Mouse (Mus musculus) midbrain, embryonic 13.5 days (tissue): ENCODE measurements around the gene Ntmt1. TPM values are rescaled to one million over a fixed set of nuclear protein-coding genes. Genes with fewer than 3 reads are reported as not detected.

Source experiments
- ATAC-seq: fragments of 200-750 bp; cut with Nextera tagmentation; 2 replicates; pipeline ENCODE4 v1.8.0; 2017; ENCODE audit warnings: mild to moderate bottlenecking, moderate TSS enrichment, moderate library complexity
- H3K27ac ChIP-seq: fragments of 300-500 bp; sonication (generic); 2 replicates; pipeline ENCODE4 v1.5.1; 2015; ENCODE audit warnings: inconsistent platforms, mild to moderate bottlenecking, moderate library complexity
- H3K27me3 ChIP-seq: fragments of 300-500 bp; sonication (generic); 2 replicates; pipeline ENCODE4 v1.6.1; 2015; ENCODE audit warnings: mild to moderate bottlenecking, inconsistent platforms
- H3K36me3 ChIP-seq: fragments of 300-500 bp; sonication (generic); 2 replicates; pipeline ENCODE4 v1.6.1; 2015; ENCODE audit warnings: mild to moderate bottlenecking, inconsistent platforms
- H3K4me1 ChIP-seq: fragments of 300-500 bp; sonication (generic); replicated peaks from 2 replicates; pipeline ENCODE4 v1.6.1; 2015; ENCODE audit warnings: inconsistent platforms
- H3K4me2 ChIP-seq: fragments of 300-500 bp; sonication (generic); replicated peaks from 2 replicates; pipeline ENCODE4 v1.6.1; 2015; ENCODE audit warnings: moderate library complexity, mild to moderate bottlenecking, inconsistent platforms
- H3K4me3 ChIP-seq: fragments of 300-500 bp; sonication (generic); replicated peaks from 2 replicates; pipeline ENCODE4 v1.5.1; 2015; ENCODE audit warnings: mild to moderate bottlenecking, inconsistent platforms
- H3K9ac ChIP-seq: fragments of 300-500 bp; sonication (generic); replicated peaks from 2 replicates; pipeline ENCODE4 v1.6.1; 2015; ENCODE audit warnings: mild to moderate bottlenecking, inconsistent platforms
- H3K9me3 ChIP-seq: fragments of 300-500 bp; sonication (generic); 2 replicates; pipeline ENCODE4 v1.6.1; 2016; ENCODE audit warnings: mild to moderate bottlenecking, inconsistent platforms
- WGBS: fragments of 180-500 bp; shearing (Covaris S2); methylation state at CpG from one replicate; pipeline ENCODE4 v1.1.7; 2015; 5-methylcytosine and 5-hydroxymethylcytosine counted together
- polyA plus RNA-seq: library from polyadenylated mRNA; unstranded; fragments of >200 nt; fragmentation: Nextera tagmentation; extraction: Ambion mirVana; gene quantifications from 2 replicates; pipeline ENCODE4 v1.2.1, GENCODE M21; 2015

Ntmt1 gene
- polyA plus RNA-seq, 1 experiment from 2014 or later: 121 TPM

DNA sequence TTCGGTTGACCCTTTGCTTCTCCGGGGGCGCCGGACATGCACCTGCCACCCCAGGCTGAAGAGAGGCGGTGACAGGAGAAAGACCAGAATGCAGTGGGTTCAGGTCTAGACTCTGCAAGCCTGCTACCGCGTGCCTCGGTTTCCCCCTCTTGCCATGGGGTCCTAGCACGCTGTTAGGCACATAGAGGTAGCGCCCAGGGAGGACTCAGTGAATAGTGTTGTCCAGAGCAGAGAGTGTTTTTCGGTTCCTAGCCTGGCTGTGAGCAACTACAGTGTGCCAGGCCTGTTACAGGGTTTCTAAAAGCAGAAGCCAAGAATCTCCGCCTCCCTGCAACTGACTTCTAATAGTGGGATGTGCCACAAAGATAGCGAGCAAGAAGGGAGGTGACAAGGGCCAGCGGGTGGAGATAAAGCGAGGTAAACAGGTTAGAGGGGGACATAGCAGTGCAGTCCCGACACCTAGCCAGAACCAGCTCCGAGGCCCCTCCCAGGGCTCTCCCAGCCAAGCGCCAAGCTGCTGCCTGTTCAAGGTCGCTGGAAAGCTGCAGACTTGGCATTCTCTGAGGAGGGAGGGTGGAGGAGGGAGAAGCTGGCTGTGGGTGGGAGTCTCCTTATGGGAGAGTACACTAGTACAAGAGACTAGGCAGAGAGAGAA, 35.7 kb upstream of the Ntmt1 start:
- 7% methylated on average over 19 of the region's 19 CpGs for WGBS
- no peaks in the 10 kb centered on the region for H3K27me3 ChIP-seq

DNA sequence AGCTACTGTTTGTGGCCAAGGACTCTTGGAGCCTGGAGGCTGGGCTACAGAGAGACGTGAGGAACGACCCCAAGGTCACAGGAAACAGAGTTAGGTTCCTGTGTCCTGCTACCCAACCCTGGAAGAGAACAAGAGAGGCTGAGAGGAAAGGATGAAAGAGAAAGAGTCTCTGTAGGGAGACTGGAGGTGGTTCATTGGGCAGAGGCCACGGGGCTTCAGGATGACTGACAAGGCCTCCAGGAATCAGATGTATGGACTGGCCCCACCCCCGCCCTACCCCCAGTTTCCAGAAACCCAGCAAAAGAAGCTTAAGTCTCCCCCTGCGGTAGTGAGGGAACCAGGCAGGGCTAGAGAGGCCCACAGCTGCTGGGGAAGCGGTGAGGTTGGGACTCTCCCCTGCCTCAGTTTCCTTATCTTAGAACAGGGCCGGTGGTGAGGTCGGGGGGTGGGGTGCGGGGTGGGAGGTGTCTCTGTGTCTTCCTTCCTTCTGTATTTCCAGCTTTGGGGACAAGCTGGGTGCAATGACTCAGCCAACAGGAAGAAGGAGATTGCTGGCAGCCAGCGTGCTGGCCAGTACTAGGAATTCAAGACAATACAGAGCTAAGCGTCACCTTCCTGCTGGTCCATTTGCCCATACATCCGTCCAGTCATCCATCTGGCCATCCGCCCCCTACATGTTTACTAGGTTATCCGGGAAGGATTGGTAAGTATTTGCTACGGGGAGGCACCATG, 34.9 kb upstream of the Ntmt1 start:
- H3K27ac ChIP-seq: peak overlapping the region; percentile 88
- WGBS: 40% methylated on average over 12 of the region's 15 CpGs
- ATAC-seq: no peak

More for the DNA sequence above, 35.7 kb upstream of the Ntmt1 start:
- Histone ChIP-seq H3K36me3 (no peaks in the 10 kb centered on the region), H3K4me3 (peak overlapping the region; percentile 41), H3K9me3 (no peaks in the 10 kb centered on the region), H3K4me1 (peaks cover 37% of the 10 kb centered on the region), H3K9ac (peak overlapping the region; percentile 76), H3K27ac (peak overlapping the region; percentile 88), H3K4me2 (peak overlapping the region; percentile 71)
- ATAC-seq: peak; percentile 57

GRCm38 (mm10) chr2:30773313-30774005, 34.2 kb upstream of the Ntmt1 start:
- WGBS: 82% methylated on average over 8 of the region's 8 CpGs
- Histone ChIP-seq H3K4me3 (no peak overlapping the region), H3K4me1 (peaks cover 25% of the 10 kb centered on the region), H3K9ac (no peak overlapping the region), H3K4me2 (no peak overlapping the region), H3K36me3 (no peaks in the 10 kb centered on the region), H3K27ac (peak overlapping the region; percentile 88), H3K27me3 (no peaks in the 10 kb centered on the region), H3K9me3 (no peaks in the 10 kb centered on the region)
- ATAC-seq: no peak

More for the DNA sequence above, 34.9 kb upstream of the Ntmt1 start:
- no peaks in the 10 kb centered on the region for H3K9me3 ChIP-seq
- H3K36me3 ChIP-seq: no peaks in the 10 kb centered on the region
- peaks cover 32% of the 10 kb centered on the region for H3K4me1 ChIP-seq
- no peaks in the 10 kb centered on the region for H3K27me3 ChIP-seq
- no peak overlapping the region for H3K4me2 ChIP-seq
- no peak overlapping the region for H3K4me3 ChIP-seq
- no peak overlapping the region for H3K9ac ChIP-seq

DNA sequence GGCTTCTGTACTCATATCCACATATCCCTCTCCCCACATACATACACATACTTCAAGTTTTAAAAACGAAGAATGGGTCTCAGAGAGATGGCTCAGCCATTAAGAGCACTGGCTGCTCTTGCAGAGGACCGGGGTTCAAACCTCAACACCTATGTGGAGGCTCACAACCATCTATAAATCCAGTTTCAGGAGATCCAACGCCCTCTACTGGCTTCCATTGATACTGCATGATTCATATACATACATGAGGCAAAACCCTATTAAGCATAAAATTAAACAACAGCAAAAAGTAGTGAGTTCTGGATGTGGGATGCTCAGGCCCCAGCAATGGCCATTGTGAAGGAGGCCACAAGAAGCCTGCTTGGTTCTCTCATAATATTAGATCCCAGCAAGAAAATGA, 31.7 kb upstream of the Ntmt1 start:
- H3K27me3 ChIP-seq: no peaks in the 10 kb centered on the region
- H3K36me3 ChIP-seq: no peaks in the 10 kb centered on the region
- no peak for ATAC-seq
- peaks cover 29% of the 10 kb centered on the region for H3K4me1 ChIP-seq
- no peak overlapping the region for H3K4me3 ChIP-seq
- no peak overlapping the region for H3K4me2 ChIP-seq
- H3K9me3 ChIP-seq: no peaks in the 10 kb centered on the region
- H3K27ac ChIP-seq: no peak overlapping the region
- H3K9ac ChIP-seq: no peak overlapping the region
- 57% methylated on average over 3 of the region's 3 CpGs for WGBS

DNA sequence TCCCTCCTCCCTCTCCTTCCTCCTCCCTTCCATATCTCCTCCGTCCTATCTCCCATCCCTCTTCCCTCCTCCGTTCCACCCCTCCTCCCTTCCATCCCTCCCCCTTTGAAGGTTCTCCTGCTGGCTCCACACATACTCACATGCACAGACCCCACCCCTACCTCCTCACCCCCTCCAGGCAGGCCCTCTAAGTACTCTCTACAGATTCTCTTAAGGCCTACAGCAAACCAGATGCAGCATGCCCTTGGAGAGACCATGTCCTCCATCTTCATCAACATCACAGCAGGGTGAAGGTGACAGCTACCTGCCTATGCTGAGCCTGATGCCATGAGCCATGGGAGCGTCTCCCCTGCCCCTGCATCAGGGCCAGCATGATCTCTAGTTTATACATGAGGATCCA, 30.4 kb upstream of the Ntmt1 start:
- 78% methylated on average over 3 of the region's 3 CpGs for WGBS
- no peak overlapping the region for H3K27ac ChIP-seq
- no peak overlapping the region for H3K4me3 ChIP-seq
- H3K36me3 ChIP-seq: no peaks in the 10 kb centered on the region
- H3K9ac ChIP-seq: no peak overlapping the region
- H3K9me3 ChIP-seq: no peaks in the 10 kb centered on the region
- H3K27me3 ChIP-seq: no peaks in the 10 kb centered on the region
- peaks cover 16% of the 10 kb centered on the region for H3K4me1 ChIP-seq
- ATAC-seq: no peak
- no peak overlapping the region for H3K4me2 ChIP-seq

GRCm38 (mm10) chr2:30778235-30778634, 29.4 kb upstream of the Ntmt1 start:
- H3K9ac ChIP-seq: no peak overlapping the region
- H3K4me2 ChIP-seq: no peak overlapping the region
- no peaks in the 10 kb centered on the region for H3K27me3 ChIP-seq
- H3K27ac ChIP-seq: no peak overlapping the region
- no peak overlapping the region for H3K4me3 ChIP-seq
- WGBS: 60% methylated on average over 4 of the region's 4 CpGs
- ATAC-seq: no peak
- peaks cover 12% of the 10 kb centered on the region for H3K4me1 ChIP-seq
- H3K36me3 ChIP-seq: no peaks in the 10 kb centered on the region
- no peaks in the 10 kb centered on the region for H3K9me3 ChIP-seq

- H3K4me3 ChIP-seq: no peak overlapping the region
- ATAC-seq: no peak
- peaks cover 20% of the 10 kb centered on the region for H3K4me1 ChIP-seq
- no peak overlapping the region for H3K9ac ChIP-seq
- no peaks in the 10 kb centered on the region for H3K36me3 ChIP-seq
- H3K27me3 ChIP-seq: no peaks in the 10 kb centered on the region
- 3% methylated on average over 5 of the region's 5 CpGs for WGBS
- no peak overlapping the region for H3K27ac ChIP-seq
- no peak overlapping the region for H3K4me2 ChIP-seq
- H3K9me3 ChIP-seq: no peaks in the 10 kb centered on the region
Observed at GRCm38 (mm10) chr2:30779241-30779640, 28.4 kb upstream of the Ntmt1 start.

DNA sequence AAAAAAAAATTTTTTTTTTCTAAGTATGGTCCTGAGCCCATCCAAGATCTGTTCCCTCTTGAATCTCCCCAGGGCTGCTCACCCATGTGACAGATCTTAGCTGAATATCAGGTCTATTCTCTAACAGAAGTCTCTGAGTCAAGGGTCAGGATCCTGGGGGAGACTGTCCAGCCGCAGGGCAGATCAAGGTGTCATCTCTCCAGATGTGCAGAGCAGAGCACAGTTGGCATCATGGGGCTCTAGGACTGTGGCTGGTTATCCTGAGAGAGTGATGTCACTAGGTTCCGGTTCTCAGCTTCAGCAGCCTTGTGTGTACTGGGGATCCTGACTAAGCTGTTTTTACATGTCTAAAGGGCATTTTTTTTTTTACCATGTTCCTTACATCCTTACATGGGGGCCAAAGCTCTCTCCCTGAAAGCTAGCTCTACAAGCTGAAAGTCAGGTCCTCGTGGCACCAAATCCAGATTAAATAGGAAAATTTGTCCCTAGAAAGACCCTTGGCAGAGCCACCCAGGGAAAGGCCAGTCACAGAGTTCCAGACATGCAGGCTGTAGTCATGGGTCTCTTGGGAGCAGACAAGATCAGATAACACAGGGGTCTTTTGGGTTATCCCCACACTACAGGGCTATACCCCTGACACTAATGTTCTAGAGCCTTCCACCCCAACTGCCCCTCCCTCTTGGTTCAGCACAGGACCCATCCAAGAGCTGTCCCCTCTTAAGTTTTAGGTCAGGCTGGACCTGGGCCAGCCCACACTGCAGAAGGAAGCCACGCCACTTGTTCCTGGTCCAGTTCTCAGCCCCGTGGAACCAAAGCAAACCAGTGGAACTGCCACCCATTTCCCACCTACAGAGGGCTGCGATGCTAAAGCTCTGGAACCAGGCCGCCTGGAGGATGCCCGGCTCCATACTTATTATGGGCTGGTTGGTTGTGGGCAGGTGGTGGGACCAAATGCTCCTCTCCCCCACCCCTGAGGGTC, 25.0 kb upstream of the Ntmt1 start:
- Histone ChIP-seq H3K27me3 (0 out of 2 replicates have a peak, but pooled peaks cover 3% of the 10 kb centered on the region), H3K9me3 (no peaks in the 10 kb centered on the region), H3K36me3 (no peaks in the 10 kb centered on the region), H3K27ac (peak overlapping the region; percentile 58), H3K4me1 (peaks cover 51% of the 10 kb centered on the region), H3K4me3 (0 out of 2 replicates have a peak overlapping the region, but pooled peaks have one; percentile 15), H3K9ac (peak overlapping the region; percentile 55), H3K4me2 (peak overlapping the region; percentile 48)
- WGBS: 80% methylated on average over 8 of the region's 8 CpGs
- ATAC-seq: peak; percentile 15

DNA sequence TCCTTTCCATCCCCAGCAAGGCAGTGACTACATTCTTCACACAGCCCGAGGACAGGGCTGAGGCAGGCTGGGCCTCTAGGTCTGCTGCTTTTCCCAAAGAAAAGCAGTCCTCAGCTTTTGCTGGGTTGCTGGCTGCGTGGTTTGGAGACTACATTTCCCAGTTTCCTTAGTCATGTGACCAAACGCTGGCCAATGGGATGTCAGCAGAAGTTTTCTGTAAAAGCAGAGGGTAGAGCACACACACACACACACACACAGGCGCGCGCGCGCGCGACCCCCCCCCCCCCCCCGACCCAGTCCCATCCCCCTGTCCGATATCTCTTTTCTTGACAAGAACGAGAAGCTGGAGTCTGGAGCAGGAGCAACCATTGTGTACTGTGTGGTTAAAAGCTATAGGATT, 24.3 kb upstream of the Ntmt1 start:
- Histone ChIP-seq H3K9me3 (no peaks in the 10 kb centered on the region), H3K27me3 (0 out of 2 replicates have a peak, but pooled peaks cover 3% of the 10 kb centered on the region), H3K4me3 (0 out of 2 replicates have a peak overlapping the region, but pooled peaks have one; percentile 15), H3K4me1 (peaks cover 52% of the 10 kb centered on the region), H3K9ac (peak overlapping the region; percentile 55), H3K27ac (peak overlapping the region; percentile 58), H3K36me3 (no peaks in the 10 kb centered on the region), H3K4me2 (peak overlapping the region; percentile 48)
- ATAC-seq: peak; percentile 43
- under 1% methylated on average over 13 of the region's 13 CpGs for whole genome bisulfite sequencing

DNA sequence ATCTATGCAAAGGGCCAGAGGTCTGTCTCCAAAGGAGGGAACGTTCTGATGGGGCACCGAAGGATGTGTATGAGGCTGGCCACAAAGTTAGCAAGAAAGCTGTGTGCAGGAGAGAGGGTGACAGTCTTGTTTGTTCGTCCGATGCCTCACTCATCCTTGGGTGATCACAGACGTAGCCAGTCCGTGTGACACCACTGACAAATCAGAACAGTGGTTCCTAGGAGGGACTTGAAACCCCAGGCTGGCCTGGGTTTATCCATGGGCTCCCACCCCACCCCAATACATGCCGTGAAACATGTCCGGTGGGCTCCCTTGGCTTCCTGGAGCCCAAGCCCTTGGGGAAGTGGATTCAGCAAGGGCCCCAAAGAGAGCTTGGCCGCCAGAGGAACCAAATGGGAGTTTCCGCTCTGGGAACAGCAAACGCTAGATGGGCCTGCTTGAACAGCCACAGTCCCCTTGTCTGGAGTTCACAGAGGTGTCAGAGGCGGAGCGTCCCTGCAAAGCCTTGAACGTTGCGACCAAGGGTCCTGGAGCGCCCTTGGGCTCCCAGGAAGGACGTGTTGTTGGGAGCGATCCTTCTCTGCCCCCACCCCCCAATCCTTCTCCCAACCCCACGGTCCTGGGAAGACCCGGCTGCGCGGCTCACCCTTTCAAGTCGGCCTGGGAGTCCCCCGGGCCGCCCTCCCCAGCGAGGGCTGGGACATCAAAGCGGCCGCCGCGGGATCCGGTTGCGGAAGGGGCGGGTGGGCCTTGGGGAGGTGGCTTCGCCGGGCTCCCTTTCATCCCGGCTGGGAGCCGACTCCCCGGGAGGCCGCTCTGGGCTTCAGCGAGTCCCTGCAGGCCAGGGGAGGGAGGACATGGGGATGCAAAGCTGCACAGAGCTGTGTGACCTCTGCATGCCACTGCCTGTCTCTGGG, 23.3 kb upstream of the Ntmt1 start:
- Histone ChIP-seq H3K27ac (peak overlapping the region; percentile 62), H3K27me3 (0 out of 2 replicates have a peak, but pooled peaks cover 3% of the 10 kb centered on the region), H3K9me3 (no peaks in the 10 kb centered on the region), H3K4me1 (peaks cover 51% of the 10 kb centered on the region), H3K9ac (peak overlapping the region; percentile 23; the same call in 1 of the 2 replicates), H3K4me2 (peak overlapping the region; percentile 48), H3K36me3 (no peaks in the 10 kb centered on the region), H3K4me3 (no peak overlapping the region)
- peak; percentile 53 for ATAC-seq
- WGBS: 10% methylated on average over 38 of the region's 40 CpGs
